In the genomic region with DNA sequence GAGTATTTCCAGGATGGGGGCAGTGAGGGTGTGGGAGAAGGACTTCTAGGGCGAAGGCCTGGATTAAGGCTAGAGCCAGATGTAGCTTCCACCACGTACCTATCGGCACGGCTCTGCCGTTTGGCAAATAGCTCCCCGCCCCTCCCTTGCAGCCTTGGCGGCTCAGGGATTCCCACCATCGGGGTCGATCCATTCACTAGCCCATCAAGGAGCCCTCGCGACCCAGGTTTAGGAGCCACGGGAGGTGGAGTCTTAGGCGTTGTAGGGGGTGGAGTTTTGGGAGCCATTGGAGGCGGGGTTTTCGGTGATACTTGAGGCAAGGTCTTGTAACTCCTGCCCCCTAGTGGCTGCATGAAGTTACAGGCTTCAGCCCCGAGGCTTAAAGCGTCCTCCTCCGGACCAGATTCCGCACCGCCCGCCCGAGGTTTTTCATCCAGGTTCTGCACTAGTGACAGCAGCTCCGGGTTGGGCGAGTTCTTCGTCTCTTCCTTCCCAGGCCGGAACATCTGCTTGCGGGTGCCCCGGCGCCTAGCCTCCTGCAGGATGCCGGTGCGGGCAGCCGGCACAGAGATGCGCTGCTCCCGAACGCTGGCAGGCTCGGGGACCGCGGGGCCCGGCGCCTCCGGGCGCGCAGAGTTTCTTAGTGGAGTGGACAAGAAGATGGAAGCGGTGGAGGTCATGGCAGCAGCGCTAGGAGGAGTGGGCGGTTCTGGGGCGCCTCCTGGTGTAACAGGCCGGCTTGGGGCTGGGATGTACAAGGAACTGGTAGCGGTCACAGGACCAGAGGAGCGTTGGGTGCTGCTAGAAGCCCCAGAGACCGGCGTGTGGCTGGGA, we compare ENCODE assay signal across 8 mouse cellular contexts. TPM values are rescaled to one million over a fixed set of nuclear protein-coding genes. Genes with fewer than 3 reads are reported as not detected.
DNase-seq lines count a peak whose midpoint lies in the region; ATAC-seq and TF ChIP-seq lines count a peak whose summit lies in the region.

No protein-coding gene starts in this region.

- H3K4me1 ChIP-seq in megakaryocyte, embryonic 14.5 days: peaks cover 57% of the 10 kb centered on the region

- H3K36me3 ChIP-seq in megakaryocyte, embryonic 14.5 days (replicated peaks; ENCODE audit: low read length): no peaks in the 10 kb centered on the region

- H3K9me3 ChIP-seq in megakaryocyte, embryonic 14.5 days: no peaks in the 10 kb centered on the region

- peak; percentile 93 for ATAC-seq in common myeloid progenitor, adult 5-6 weeks (replicated peaks; ENCODE audit: low read depth, poor library complexity, severe bottlenecking)

- H3K4me3 ChIP-seq in gastrocnemius, adult 2 months: peak overlapping the region; percentile 79
- H3K4me3 ChIP-seq in megakaryocyte, embryonic 14.5 days (replicated peaks): peak overlapping the region; percentile 93

- intact Hi-C loops in gastrocnemius, adult 2 months (cut with DNase I): no loop called here

- peak; percentile 99 for DNase-seq in ZHBTc4 (ENCODE audit: low read depth, low spot score)
- peak; percentile 94 for DNase-seq in gastrocnemius, adult 2 months
- peak; percentile 98 for DNase-seq in hindlimb bud, embryonic 11.5 days (ENCODE audit: extremely low spot score, low read depth, low spot score)
- DNase-seq in left cerebral cortex, adult 8-10 months (ENCODE audit: low spot score in 2 of 2): peak; percentile 81 to 92
- DNase-seq in right cerebral cortex, postnatal 10 days (ENCODE audit: low spot score in 2 of 2): peak; percentile 96
- peak; percentile 90 for DNase-seq in urinary bladder, postnatal 25 days (ENCODE audit: low spot score)

- peak; percentile 86 for TF ChIP-seq CTCF in gastrocnemius, adult 2 months (IDR thresholded peaks at IDR 0.05)

- peaks cover 45% of the 10 kb centered on the region for H3K27me3 ChIP-seq in megakaryocyte, embryonic 14.5 days (replicated peaks)

- peak overlapping the region; percentile 94 for H3K27ac ChIP-seq in gastrocnemius, adult 2 months

RNA-seq across cellular contexts. Expression of a gene that starts 4.7 kb away (rescaled TPM):
- not detected in 2 replicates for total RNA-seq in common myeloid progenitor, adult 5-6 weeks (2017)
- 1,000 to 10,000 TPM; 2,377 to 3,782 TPM for total RNA-seq in gastrocnemius, adult 2 months (2021)
- total RNA-seq in left cerebral cortex, adult 8-10 months (2022): 1 to 10 TPM in 2 of 4 experiments, under 1 TPM in 1, not detected in 1; 0.27 to 1.2 (median 1.1) TPM
- not detected in 2 replicates for polyA plus RNA-seq in megakaryocyte, embryonic 14.5 days (2012; ENCODE audit: insufficient read depth, low replicate concordance)

RNA-seq across cellular contexts. Expression of a gene that starts 7.1 kb away (rescaled TPM):
- 0.23 TPM in 1 of 2 replicates, not detected in the other for total RNA-seq in common myeloid progenitor, adult 5-6 weeks (2017)
- 100 to 1,000 TPM; 142 to 187 TPM for total RNA-seq in gastrocnemius, adult 2 months (2021)
- total RNA-seq in left cerebral cortex, adult 8-10 months (2022): under 1 TPM; 0.23 to 0.57 (median 0.47) TPM
- 0.23 and 0.74 TPM in 2 replicates for polyA plus RNA-seq in megakaryocyte, embryonic 14.5 days (2012; ENCODE audit: insufficient read depth, low replicate concordance)

RNA-seq across cellular contexts. Expression of a gene that starts 13.1 kb away (rescaled TPM):
- total RNA-seq in common myeloid progenitor, adult 5-6 weeks (2017): 75.4 and 87.3 TPM in 2 replicates
- total RNA-seq in gastrocnemius, adult 2 months (2021): 10 to 100 TPM; 73.8 to 76.3 TPM
- total RNA-seq in left cerebral cortex, adult 8-10 months (2022): 100 to 1,000 TPM in 1 of 4 experiments, 10 to 100 TPM in 3; 87.9 to 102 (median 99.5) TPM
- 49.1 and 52.5 TPM in 2 replicates for polyA plus RNA-seq in megakaryocyte, embryonic 14.5 days (2012; ENCODE audit: insufficient read depth, low replicate concordance)

RNA-seq across cellular contexts. Expression of a gene that starts 20.2 kb away (rescaled TPM):
- 8.3 and 8.6 TPM in 2 replicates for total RNA-seq in common myeloid progenitor, adult 5-6 weeks (2017)
- 1 to 10 TPM; 4.9 to 6.3 TPM for total RNA-seq in gastrocnemius, adult 2 months (2021)
- 10 to 100 TPM; 52.2 to 58.6 (median 54.9) TPM for total RNA-seq in left cerebral cortex, adult 8-10 months (2022)
- 1.5 TPM in 1 of 2 replicates, not detected in the other for polyA plus RNA-seq in megakaryocyte, embryonic 14.5 days (2012; ENCODE audit: insufficient read depth, low replicate concordance)

RNA-seq across cellular contexts. Expression of a gene that starts 33.7 kb away (rescaled TPM):
- total RNA-seq in common myeloid progenitor, adult 5-6 weeks (2017): 6.2 and 9.5 TPM in 2 replicates
- 1 to 10 TPM; 1.9 to 3.3 TPM for total RNA-seq in gastrocnemius, adult 2 months (2021)
- 10 to 100 TPM; 14.4 to 15.4 (median 15.1) TPM for total RNA-seq in left cerebral cortex, adult 8-10 months (2022)
- polyA plus RNA-seq in megakaryocyte, embryonic 14.5 days (2012; ENCODE audit: insufficient read depth, low replicate concordance): 8.5 and 13.9 TPM in 2 replicates

Comparison
In these comparisons a context has a peak if more than half of its experiments do, and no peak if none do; other contexts are left out.
1. Peak in every context shown above with its lines: DNase-seq, ATAC-seq, H3K4me3 ChIP-seq and H3K27ac ChIP-seq.
2. RNA of a gene that starts 4.7 kb away (total RNA-seq): 2,377 to 3,782 TPM in gastrocnemius, adult 2 months; 0.27 to 1.2 TPM in left cerebral cortex, adult 8-10 months and not detected in common myeloid progenitor, adult 5-6 weeks; every median in the first group is over 1,000 times any median in the second.
3. RNA of a gene that starts 7.1 kb away (total RNA-seq): 142 to 187 TPM in gastrocnemius, adult 2 months; 0.23 to 0.57 TPM in left cerebral cortex, adult 8-10 months and 0.23 TPM in common myeloid progenitor, adult 5-6 weeks; every median in the first group is over 10 times any median in the second.